Mouse (Mus musculus) limb, embryonic 13.5 days (tissue): ENCODE measurements around the gene Trib2. TPM values are rescaled to one million over a fixed set of nuclear protein-coding genes. Genes with fewer than 3 reads are reported as not detected.

Source experiments
- ATAC-seq: fragments of 200-750 bp; cut with Nextera tagmentation; 2 replicates; pipeline ENCODE4 v1.8.0; 2017; ENCODE audit warnings: low read depth, moderate number of reproducible peaks, moderate TSS enrichment; ENCODE audit not compliant: low FRiP score
- H3K27ac ChIP-seq: fragments of 300-500 bp; sonication (generic); 2 replicates; pipeline ENCODE4 v1.5.1; 2015; ENCODE audit warnings: inconsistent platforms, mild to moderate bottlenecking, moderate library complexity
- H3K27me3 ChIP-seq: fragments of 300-500 bp; sonication (generic); 2 replicates; pipeline ENCODE4 v1.6.1; 2015; ENCODE audit warnings: mild to moderate bottlenecking, inconsistent platforms
- H3K36me3 ChIP-seq: fragments of 300-500 bp; sonication (generic); 2 replicates; pipeline ENCODE4 v1.6.1; 2015; ENCODE audit warnings: inconsistent platforms, mild to moderate bottlenecking, moderate library complexity
- H3K4me1 ChIP-seq: fragments of 300-500 bp; sonication (generic); 2 replicates; pipeline ENCODE4 v1.6.1; 2015; ENCODE audit warnings: inconsistent platforms
- H3K4me2 ChIP-seq: fragments of 300-500 bp; sonication (generic); replicated peaks from 2 replicates; pipeline ENCODE4 v1.6.1; 2015; ENCODE audit warnings: inconsistent platforms, mild to moderate bottlenecking, moderate library complexity
- H3K4me3 ChIP-seq: fragments of 300-500 bp; sonication (generic); 2 replicates; pipeline ENCODE4 v1.5.1; 2015; ENCODE audit warnings: moderate library complexity, mild to moderate bottlenecking, inconsistent platforms
- H3K9ac ChIP-seq: fragments of 300-500 bp; sonication (generic); 2 replicates; pipeline ENCODE4 v1.6.1; 2015; ENCODE audit warnings: mild to moderate bottlenecking, inconsistent platforms
- H3K9me3 ChIP-seq: fragments of 300-500 bp; sonication (generic); 2 replicates; pipeline ENCODE4 v1.6.1; 2016; ENCODE audit warnings: inconsistent platforms
- WGBS: fragments of 180-500 bp; shearing (Covaris S2); methylation state at CpG from one replicate; pipeline ENCODE4 v1.1.7; 2015; 5-methylcytosine and 5-hydroxymethylcytosine counted together
- polyA plus RNA-seq: library from polyadenylated mRNA; unstranded; fragments of >200 nt; fragmentation: Nextera tagmentation; extraction: Ambion mirVana; gene quantifications from 2 replicates; pipeline ENCODE4 v1.2.1, GENCODE M21; 2015

Trib2 gene
- polyA plus RNA-seq, 1 experiment from 2014 or later, result 78.3 TPM

GRCm38 (mm10) chr12:15831941-15832673, 15.4 kb upstream of the Trib2 start:
- ATAC-seq, result no peak
- Histone ChIP-seq H3K9ac (no peak overlapping the region), H3K4me1 (no peaks in the 10 kb centered on the region), H3K36me3 (no peaks in the 10 kb centered on the region), H3K27ac (no peak overlapping the region), H3K9me3 (no peaks in the 10 kb centered on the region), H3K27me3 (no peaks in the 10 kb centered on the region), H3K4me2 (no peak overlapping the region), H3K4me3 (no peak overlapping the region)
- WGBS, result 88% methylated on average over 3 of the region's 3 CpGs

GRCm38 (mm10) chr12:15830750-15831149, 14.0 kb upstream of the Trib2 start:
- Histone ChIP-seq H3K9ac (no peak overlapping the region), H3K36me3 (no peaks in the 10 kb centered on the region), H3K4me1 (no peaks in the 10 kb centered on the region), H3K27me3 (no peaks in the 10 kb centered on the region), H3K9me3 (no peaks in the 10 kb centered on the region), H3K4me3 (no peak overlapping the region), H3K27ac (no peak overlapping the region), H3K4me2 (no peak overlapping the region)
- 80% methylated on average over 3 of the region's 3 CpGs for WGBS
- ATAC-seq, result no peak

GRCm38 (mm10) chr12:15828815-15829398, 12.2 kb upstream of the Trib2 start:
- no peak overlapping the region for H3K4me2 ChIP-seq
- no peak overlapping the region for H3K27ac ChIP-seq
- no peak overlapping the region for H3K4me3 ChIP-seq
- no peaks in the 10 kb centered on the region for H3K9me3 ChIP-seq
- no peaks in the 10 kb centered on the region for H3K4me1 ChIP-seq
- no peaks in the 10 kb centered on the region for H3K36me3 ChIP-seq
- no peak for ATAC-seq
- WGBS, result 58% methylated on average over 2 of the region's 2 CpGs
- H3K9ac ChIP-seq, result no peak overlapping the region
- H3K27me3 ChIP-seq, result no peaks in the 10 kb centered on the region

GRCm38 (mm10) chr12:15821019-15821418, 4.3 kb upstream of the Trib2 start:
- Histone ChIP-seq H3K4me3 (no peak overlapping the region), H3K4me2 (no peak overlapping the region), H3K27me3 (no peaks in the 10 kb centered on the region), H3K4me1 (peaks cover 5% of the 10 kb centered on the region), H3K36me3 (no peaks in the 10 kb centered on the region), H3K9me3 (no peaks in the 10 kb centered on the region), H3K9ac (no peak overlapping the region), H3K27ac (no peak overlapping the region)
- no peak for ATAC-seq

GRCm38 (mm10) chr12:15817365-15817764, 643 bp upstream of the Trib2 start:
- Histone ChIP-seq H3K27ac (peak overlapping the region; percentile 72; the same call in 1 of the 2 replicates), H3K9ac (peak overlapping the region; percentile 98), H3K27me3 (no peaks in the 10 kb centered on the region), H3K36me3 (no peaks in the 10 kb centered on the region), H3K4me2 (peak overlapping the region; percentile 78), H3K4me1 (peaks cover 18% of the 10 kb centered on the region), H3K9me3 (no peaks in the 10 kb centered on the region), H3K4me3 (peak overlapping the region; percentile 88)
- ATAC-seq, result no peak
- WGBS, result 30% methylated on average over 4 of the region's 4 CpGs

GRCm38 (mm10) chr12:15816254-15816605, 492 bp downstream of the Trib2 start:
- H3K9me3 ChIP-seq, result no peaks in the 10 kb centered on the region
- no peaks in the 10 kb centered on the region for H3K27me3 ChIP-seq
- WGBS, result under 1% methylated on average over 23 of the region's 23 CpGs
- peak overlapping the region; percentile 98 for H3K9ac ChIP-seq
- no peaks in the 10 kb centered on the region for H3K36me3 ChIP-seq
- H3K27ac ChIP-seq, result peak overlapping the region; percentile 98
- ATAC-seq, result peak; percentile 24
- H3K4me1 ChIP-seq, result peaks cover 29% of the 10 kb centered on the region
- peak overlapping the region; percentile 88 for H3K4me3 ChIP-seq
- peak overlapping the region; percentile 78 for H3K4me2 ChIP-seq

- peak overlapping the region; percentile 98 for H3K9ac ChIP-seq
- peak overlapping the region; percentile 88 for H3K4me3 ChIP-seq
- under 1% methylated on average over 49 of the region's 49 CpGs for WGBS
- peak; percentile 63 for ATAC-seq
- H3K4me2 ChIP-seq, result peak overlapping the region; percentile 78
- H3K9me3 ChIP-seq, result no peaks in the 10 kb centered on the region
- no peaks in the 10 kb centered on the region for H3K36me3 ChIP-seq
- H3K4me1 ChIP-seq, result peaks cover 34% of the 10 kb centered on the region
- peak overlapping the region; percentile 98 for H3K27ac ChIP-seq
- no peaks in the 10 kb centered on the region for H3K27me3 ChIP-seq
Measured at GRCm38 (mm10) chr12:15815576-15816253, 1.0 kb downstream of the Trib2 start.

GRCm38 (mm10) chr12:15815170-15815575, 1.5 kb downstream of the Trib2 start:
- H3K9me3 ChIP-seq, result no peaks in the 10 kb centered on the region
- ATAC-seq, result no peak
- peak overlapping the region; percentile 98 for H3K9ac ChIP-seq
- peak overlapping the region; percentile 98 for H3K27ac ChIP-seq
- H3K4me2 ChIP-seq, result peak overlapping the region; percentile 78
- H3K27me3 ChIP-seq, result no peaks in the 10 kb centered on the region
- peaks cover 1% of the 10 kb centered on the region; the same call in 1 of the 2 replicates for H3K36me3 ChIP-seq
- under 1% methylated on average over 23 of the region's 23 CpGs for WGBS
- peak overlapping the region; percentile 88 for H3K4me3 ChIP-seq
- H3K4me1 ChIP-seq, result peaks cover 36% of the 10 kb centered on the region

- peak overlapping the region; percentile 98 for H3K27ac ChIP-seq
- H3K4me2 ChIP-seq, result peak overlapping the region; percentile 78
- H3K9ac ChIP-seq, result peak overlapping the region; percentile 98
- H3K4me1 ChIP-seq, result peaks cover 42% of the 10 kb centered on the region
- no peak for ATAC-seq
- no peaks in the 10 kb centered on the region for H3K27me3 ChIP-seq
- WGBS, result under 1% methylated on average over 32 of the region's 32 CpGs
- peaks cover 8% of the 10 kb centered on the region for H3K36me3 ChIP-seq
- peak overlapping the region; percentile 88 for H3K4me3 ChIP-seq
- no peaks in the 10 kb centered on the region for H3K9me3 ChIP-seq
Measured at GRCm38 (mm10) chr12:15814249-15815081, 2.3 kb downstream of the Trib2 start.

- peak overlapping the region; percentile 88 for H3K4me3 ChIP-seq
- H3K27ac ChIP-seq, result peak overlapping the region; percentile 98; the same call in 1 of the 2 replicates
- no peaks in the 10 kb centered on the region for H3K27me3 ChIP-seq
- H3K4me2 ChIP-seq, result peak overlapping the region; percentile 78
- peaks cover 15% of the 10 kb centered on the region for H3K36me3 ChIP-seq
- no peak for ATAC-seq
- H3K4me1 ChIP-seq, result peaks cover 42% of the 10 kb centered on the region
- no peaks in the 10 kb centered on the region for H3K9me3 ChIP-seq
- peak overlapping the region; percentile 98 for H3K9ac ChIP-seq
- WGBS, result 7% methylated on average over 5 of the region's 5 CpGs
Measured at GRCm38 (mm10) chr12:15813819-15814165, 2.9 kb downstream of the Trib2 start.

GRCm38 (mm10) chr12:15813133-15813818, 3.4 kb downstream of the Trib2 start:
- 14% methylated on average over 12 of the region's 12 CpGs for WGBS
- Histone ChIP-seq H3K4me3 (peak overlapping the region; percentile 88), H3K27ac (peak overlapping the region; percentile 98; the same call in 1 of the 2 replicates), H3K9ac (peak overlapping the region; percentile 98), H3K4me2 (peak overlapping the region; percentile 78), H3K9me3 (no peaks in the 10 kb centered on the region), H3K4me1 (peaks cover 42% of the 10 kb centered on the region), H3K27me3 (no peaks in the 10 kb centered on the region), H3K36me3 (peaks cover 20% of the 10 kb centered on the region)
- no peak for ATAC-seq
